Mouse (Mus musculus) forebrain, embryonic 13.5 days (tissue): ENCODE results near the gene Ykt6. TPM values are rescaled to one million over a fixed set of nuclear protein-coding genes. Genes with fewer than 3 reads are reported as not detected.
"Not testable (repeated sequence)": the region's sequence is repeated elsewhere in the genome, so short reads cannot be mapped to it uniquely, and the experiment has no call there.

Source experiments
- ATAC-seq: fragments of 200-750 bp; cut with Nextera tagmentation; 2 replicates; pipeline ENCODE4 v1.8.0; 2017
- H3K27ac ChIP-seq: fragments of 300-500 bp; sonication (generic); 2 replicates; pipeline ENCODE4 v1.5.1; 2015; ENCODE audit warnings: inconsistent platforms, mild to moderate bottlenecking, moderate library complexity
- H3K27me3 ChIP-seq: fragments of 300-500 bp; sonication (generic); 2 replicates; pipeline ENCODE4 v1.6.1; 2015; ENCODE audit warnings: mild to moderate bottlenecking, inconsistent platforms
- H3K36me3 ChIP-seq: fragments of 300-500 bp; sonication (generic); 2 replicates; pipeline ENCODE4 v1.6.1; 2015; ENCODE audit warnings: mild to moderate bottlenecking, inconsistent platforms; ENCODE audit not compliant: poor library complexity, severe bottlenecking
- H3K4me1 ChIP-seq: fragments of 300-500 bp; sonication (generic); 2 replicates; pipeline ENCODE4 v1.6.1; 2015; ENCODE audit warnings: inconsistent platforms
- H3K4me2 ChIP-seq: fragments of 300-500 bp; sonication (generic); 2 replicates; pipeline ENCODE4 v1.6.1; 2015; ENCODE audit warnings: inconsistent platforms, mild to moderate bottlenecking, moderate library complexity
- H3K4me3 ChIP-seq: fragments of 300-500 bp; sonication (generic); 2 replicates; pipeline ENCODE4 v1.5.1; 2015; ENCODE audit warnings: mild to moderate bottlenecking, inconsistent platforms
- H3K9ac ChIP-seq: fragments of 300-500 bp; sonication (generic); 2 replicates; pipeline ENCODE4 v1.6.1; 2015; ENCODE audit warnings: mild to moderate bottlenecking, inconsistent platforms
- H3K9me3 ChIP-seq: fragments of 300-500 bp; sonication (generic); replicated peaks from 2 replicates; pipeline ENCODE4 v1.6.1; 2016; ENCODE audit warnings: inconsistent platforms
- WGBS: fragments of 180-500 bp; shearing (Covaris S2); methylation state at CpG from one replicate; pipeline ENCODE4 v1.1.7; 2015; 5-methylcytosine and 5-hydroxymethylcytosine counted together
- polyA plus RNA-seq: library from polyadenylated mRNA; unstranded; fragments of >200 nt; fragmentation: Nextera tagmentation; extraction: Ambion mirVana; gene quantifications from 2 replicates; pipeline ENCODE4 v1.2.1, GENCODE M21; 2015

Gene Ykt6
- polyA plus RNA-seq, 1 experiment from 2014 or later: 65.3 TPM

GRCm38 (mm10) chr11:6000961-6001682 is 45.6 kb downstream of the Ykt6 start:
- no peak overlapping the region; the same call in 1 of the 2 replicates for H3K27ac ChIP-seq
- WGBS: 77% methylated on average over 14 of the region's 14 CpGs
- H3K4me2 ChIP-seq: no peak overlapping the region
- ATAC-seq: peak; percentile 14; the same call in 1 of the 2 replicates
- no peak overlapping the region for H3K4me3 ChIP-seq
- peak overlapping the region; percentile 27; the same call in 1 of the 2 replicates for H3K9ac ChIP-seq
- H3K27me3 ChIP-seq: peaks cover 20% of the 10 kb centered on the region
- H3K36me3 ChIP-seq: no peaks in the 10 kb centered on the region
- no peaks in the 10 kb centered on the region for H3K9me3 ChIP-seq
- H3K4me1 ChIP-seq: peaks cover 23% of the 10 kb centered on the region

- no peaks in the 10 kb centered on the region for H3K36me3 ChIP-seq
- ATAC-seq: no peak
- no peaks in the 10 kb centered on the region for H3K9me3 ChIP-seq
- no peak overlapping the region for H3K4me2 ChIP-seq
- peaks cover 20% of the 10 kb centered on the region for H3K27me3 ChIP-seq
- H3K9ac ChIP-seq: no peak overlapping the region
- WGBS: 80% methylated on average over 9 of the region's 9 CpGs
- H3K4me3 ChIP-seq: no peak overlapping the region
- peaks cover 23% of the 10 kb centered on the region for H3K4me1 ChIP-seq
- H3K27ac ChIP-seq: no peak overlapping the region
These were observed 46.6 kb downstream of the Ykt6 start for GRCm38 (mm10) chr11:6001981-6002649.

DNA sequence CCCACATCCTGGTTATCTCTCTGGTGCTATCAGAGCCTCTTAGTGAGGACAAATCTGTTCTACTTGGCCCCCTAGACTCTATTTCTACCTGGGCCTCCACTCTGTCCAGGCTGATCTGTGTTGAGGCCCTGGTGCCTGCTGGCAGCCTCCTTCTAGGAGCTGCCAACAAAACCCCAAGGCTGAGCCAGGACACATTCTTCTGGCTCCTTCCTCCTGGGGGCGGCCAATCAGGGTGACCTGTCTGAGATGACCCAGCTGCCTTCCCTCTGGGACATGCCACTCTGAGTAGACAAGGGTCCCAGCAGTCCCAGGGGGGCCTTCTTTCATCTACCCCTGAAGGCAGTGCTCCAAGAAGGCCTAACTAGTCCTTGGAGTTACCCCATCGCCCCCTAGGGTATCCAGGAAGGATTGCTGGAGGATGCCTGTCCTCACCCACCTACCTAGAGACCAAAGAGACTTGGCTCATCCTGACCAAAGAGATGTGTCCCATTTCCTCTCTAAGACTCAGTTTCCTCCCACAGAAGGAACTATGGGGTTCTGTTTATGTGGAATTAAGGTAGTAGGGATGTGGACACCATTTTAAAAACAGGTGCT is 47.6 kb downstream of the Ykt6 start:
- H3K27ac ChIP-seq: no peak overlapping the region
- ATAC-seq: no peak
- no peaks in the 10 kb centered on the region for H3K9me3 ChIP-seq
- peaks cover 20% of the 10 kb centered on the region for H3K27me3 ChIP-seq
- 55% methylated on average over 2 of the region's 2 CpGs for WGBS
- no peak overlapping the region for H3K4me3 ChIP-seq
- no peaks in the 10 kb centered on the region for H3K36me3 ChIP-seq
- H3K4me1 ChIP-seq: peaks cover 23% of the 10 kb centered on the region
- H3K9ac ChIP-seq: no peak overlapping the region
- H3K4me2 ChIP-seq: no peak overlapping the region

- not testable (repeated sequence) for H3K9me3 ChIP-seq, H3K9ac ChIP-seq, ATAC-seq, H3K36me3 ChIP-seq, H3K27ac ChIP-seq, H3K4me1 ChIP-seq, H3K4me3 ChIP-seq, H3K4me2 ChIP-seq
- H3K27me3 ChIP-seq: peaks cover 20% of the 10 kb centered on the region
- 42% methylated on average over 1 of the region's 4 CpGs for WGBS
These were observed 50.0 kb downstream of the Ykt6 start for GRCm38 (mm10) chr11:6005374-6006043.

DNA sequence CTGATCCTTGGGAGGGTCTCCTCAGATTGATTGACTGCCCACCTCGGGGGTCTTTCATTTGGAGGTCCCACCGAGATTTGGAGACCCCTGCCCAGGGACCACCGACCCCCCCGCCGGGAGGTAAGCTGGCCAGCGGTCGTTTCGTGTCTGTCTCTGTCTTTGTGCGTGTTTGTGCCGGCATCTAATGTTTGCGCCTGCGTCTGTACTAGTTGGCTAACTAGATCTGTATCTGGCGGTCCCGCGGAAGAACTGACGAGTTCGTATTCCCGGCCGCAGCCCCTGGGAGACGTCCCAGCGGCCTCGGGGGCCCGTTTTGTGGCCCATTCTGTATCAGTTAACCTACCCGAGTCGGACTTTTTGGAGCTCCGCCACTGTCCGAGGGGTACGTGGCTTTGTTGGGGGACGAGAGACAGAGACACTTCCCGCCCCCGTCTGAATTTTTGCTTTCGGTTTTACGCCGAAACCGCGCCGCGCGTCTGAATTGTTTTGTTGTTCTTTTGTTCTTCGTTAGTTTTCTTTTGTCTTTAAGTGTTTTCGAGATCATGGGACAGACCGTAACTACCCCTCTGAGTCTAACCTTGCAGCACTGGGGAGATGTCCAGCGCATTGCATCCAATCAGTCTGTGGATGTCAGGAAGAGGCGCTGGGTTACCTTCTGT is 51.0 kb downstream of the Ykt6 start:
- not testable (repeated sequence) for H3K27ac ChIP-seq, H3K9me3 ChIP-seq, ATAC-seq, H3K36me3 ChIP-seq, H3K4me1 ChIP-seq
- Histone ChIP-seq H3K4me2 (peak overlapping the region; percentile 58), H3K9ac (peak overlapping the region; percentile 43; the same call in 1 of the 2 replicates), H3K4me3 (peak overlapping the region; percentile 42), H3K27me3 (peaks cover 20% of the 10 kb centered on the region)
- 3% methylated on average over 39 of the region's 44 CpGs for WGBS

DNA sequence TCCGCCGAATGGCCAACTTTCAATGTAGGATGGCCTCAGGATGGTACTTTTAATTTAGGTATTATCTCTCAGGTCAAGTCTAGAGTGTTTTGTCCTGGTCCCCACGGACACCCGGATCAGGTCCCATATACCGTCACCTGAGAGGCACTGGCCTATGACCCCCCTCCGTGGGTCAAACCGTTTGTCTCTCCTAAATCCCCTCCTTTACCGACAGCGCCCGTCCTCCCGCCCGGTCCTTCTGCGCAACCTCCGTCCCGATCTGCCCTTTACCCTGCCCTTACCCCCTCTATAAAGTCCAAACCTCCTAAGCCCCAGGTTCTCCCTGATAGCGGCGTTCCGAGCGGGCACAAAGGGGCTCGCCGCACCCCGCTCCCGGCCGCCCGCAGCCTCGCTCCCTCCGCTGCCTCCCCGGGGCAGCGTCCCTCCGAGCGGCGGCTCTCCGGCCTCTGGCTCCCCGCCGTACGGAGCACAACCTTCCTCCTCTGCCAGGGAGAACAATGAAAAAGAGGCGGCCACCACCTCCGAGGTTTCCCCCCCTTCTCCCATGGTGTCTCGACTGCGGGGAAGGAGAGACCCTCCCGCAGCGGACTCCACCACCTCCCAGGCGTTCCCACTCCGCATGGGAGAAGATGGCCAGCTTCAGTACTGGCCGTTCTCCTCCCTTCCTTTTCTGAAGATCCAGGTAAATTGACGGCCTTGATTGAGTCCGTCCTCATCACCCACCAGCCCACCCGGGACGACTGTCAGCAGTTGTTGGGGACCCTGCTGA is 51.7 kb downstream of the Ykt6 start:
- H3K27me3 ChIP-seq: peaks cover 20% of the 10 kb centered on the region
- not testable (repeated sequence) for H3K36me3 ChIP-seq, H3K4me1 ChIP-seq, H3K9me3 ChIP-seq, H3K27ac ChIP-seq
- 4% methylated on average over 23 of the region's 49 CpGs for WGBS
- peak overlapping the region; percentile 43 for H3K9ac ChIP-seq
- peak; percentile 80 for ATAC-seq
- H3K4me3 ChIP-seq: peak overlapping the region; percentile 42
- peak overlapping the region; percentile 58 for H3K4me2 ChIP-seq

DNA sequence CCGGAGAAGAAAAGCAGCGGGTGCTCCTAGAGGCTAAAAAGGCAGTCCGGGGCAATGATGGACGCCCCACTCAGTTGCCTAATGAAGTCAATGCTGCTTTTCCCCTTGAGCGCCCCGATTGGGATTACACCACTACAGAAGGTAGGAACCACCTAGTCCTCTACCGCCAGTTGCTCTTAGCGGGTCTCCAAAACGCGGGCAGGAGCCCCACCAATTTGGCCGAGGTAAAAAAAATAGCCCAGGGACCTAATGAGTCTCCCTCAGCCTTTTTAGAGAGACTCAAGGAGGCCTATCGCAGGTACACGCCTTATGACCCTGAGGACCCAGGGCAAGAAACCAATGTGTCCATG is 52.3 kb downstream of the Ykt6 start:
- Histone ChIP-seq H3K4me2 (peak overlapping the region; percentile 54), H3K4me3 (peak overlapping the region; percentile 35), H3K9ac (peak overlapping the region; percentile 34; the same call in 1 of the 2 replicates), H3K27me3 (peaks cover 20% of the 10 kb centered on the region)
- H3K4me1 ChIP-seq, H3K36me3 ChIP-seq, H3K9me3 ChIP-seq, H3K27ac ChIP-seq, ATAC-seq: not testable (repeated sequence)
- WGBS: 16% methylated on average over 11 of the region's 13 CpGs

DNA sequence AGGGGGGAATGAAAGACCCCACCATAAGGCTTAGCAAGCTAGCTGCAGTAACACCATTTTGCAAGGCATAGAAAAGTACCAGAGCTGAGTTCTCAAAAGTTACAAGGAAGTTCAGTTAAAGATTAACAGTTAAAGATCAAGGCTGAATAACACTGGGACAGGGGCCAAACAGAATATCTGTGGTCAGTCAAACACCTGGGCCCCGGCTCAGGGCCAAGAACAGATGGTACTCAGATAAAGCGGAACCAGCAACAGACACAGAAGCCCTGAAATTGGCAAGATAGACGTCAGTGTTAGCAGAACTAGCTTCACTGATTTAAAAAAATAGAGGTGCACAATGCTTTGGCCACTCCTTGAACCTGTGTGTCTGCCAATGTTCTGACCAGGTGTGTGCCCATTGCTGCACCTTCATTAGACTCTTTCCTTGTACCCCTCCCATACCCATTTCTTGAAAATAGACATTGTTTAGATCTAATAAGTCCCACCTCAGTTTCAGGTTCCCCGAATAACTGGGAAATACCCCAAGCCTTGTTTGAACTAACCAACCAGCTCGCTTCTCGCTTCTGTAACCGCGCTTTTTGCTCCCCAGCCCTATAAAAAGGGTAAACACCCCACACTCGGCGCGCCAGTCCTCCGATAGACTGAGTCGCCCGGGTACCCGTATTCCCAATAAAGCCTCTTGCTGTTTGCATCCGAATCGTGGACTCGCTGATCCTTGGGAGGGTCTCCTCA is 55.4 kb downstream of the Ykt6 start:
- not testable (repeated sequence) for H3K4me1 ChIP-seq, H3K9me3 ChIP-seq, ATAC-seq, H3K4me2 ChIP-seq, H3K36me3 ChIP-seq, H3K27me3 ChIP-seq, H3K4me3 ChIP-seq, H3K27ac ChIP-seq, H3K9ac ChIP-seq
- WGBS: 100% methylated on average over 4 of the region's 18 CpGs

GRCm38 (mm10) chr11:6011879-6012278 is 56.4 kb downstream of the Ykt6 start:
- Histone ChIP-seq H3K4me2 (no peak overlapping the region), H3K4me3 (no peak overlapping the region), H3K4me1 (peaks cover 10% of the 10 kb centered on the region; the same call in 1 of the 2 replicates), H3K27ac (no peak overlapping the region), H3K27me3 (no peaks in the 10 kb centered on the region), H3K36me3 (no peaks in the 10 kb centered on the region), H3K9me3 (no peaks in the 10 kb centered on the region), H3K9ac (no peak overlapping the region)
- no peak for ATAC-seq
- WGBS: 94% methylated on average over 3 of the region's 3 CpGs

GRCm38 (mm10) chr11:6013359-6013758 is 57.9 kb downstream of the Ykt6 start:
- H3K9ac ChIP-seq: no peak overlapping the region
- no peaks in the 10 kb centered on the region for H3K9me3 ChIP-seq
- H3K4me2 ChIP-seq: no peak overlapping the region
- WGBS: 80% methylated on average over 2 of the region's 2 CpGs
- H3K27ac ChIP-seq: no peak overlapping the region
- no peak overlapping the region for H3K4me3 ChIP-seq
- no peaks in the 10 kb centered on the region for H3K36me3 ChIP-seq
- no peak for ATAC-seq
- no peaks in the 10 kb centered on the region for H3K27me3 ChIP-seq
- H3K4me1 ChIP-seq: peaks cover 10% of the 10 kb centered on the region; the same call in 1 of the 2 replicates

- Histone ChIP-seq H3K27ac (no peak overlapping the region), H3K9ac (no peak overlapping the region), H3K36me3 (no peaks in the 10 kb centered on the region), H3K27me3 (no peaks in the 10 kb centered on the region), H3K4me3 (no peak overlapping the region), H3K4me2 (no peak overlapping the region), H3K4me1 (peaks cover 10% of the 10 kb centered on the region; the same call in 1 of the 2 replicates), H3K9me3 (no peaks in the 10 kb centered on the region)
- WGBS: 75% methylated on average over 6 of the region's 6 CpGs
- ATAC-seq: no peak
These were observed 59.5 kb downstream of the Ykt6 start for GRCm38 (mm10) chr11:6015011-6015431.
